Mouse (Mus musculus) intestine, postnatal 0 days (tissue): ENCODE measurements around the gene Mfsd4a. TPM values are rescaled to one million over a fixed set of nuclear protein-coding genes. Genes with fewer than 3 reads are reported as not detected.
A peak's percentile ranks its signal among the peaks of the same experiment; 100 is the strongest.

ENCODE experiments used
- ATAC-seq: fragments of 200-750 bp; cut with Nextera tagmentation; 2 replicates; pipeline ENCODE4 v1.8.0; 2017; ENCODE audit warnings: mild to moderate bottlenecking, moderate TSS enrichment, moderate library complexity
- H3K27ac ChIP-seq: fragments of 300-500 bp; sonication (generic); 2 replicates; pipeline ENCODE4 v1.5.1; 2014; ENCODE audit warnings: mild to moderate bottlenecking, low read depth, low read length, moderate library complexity
- H3K27me3 ChIP-seq: fragments of 300-500 bp; sonication (generic); replicated peaks from 2 replicates; pipeline ENCODE4 v1.6.1; 2014; ENCODE audit warnings: low read length, mixed read lengths; ENCODE audit not compliant: control insufficient read depth, insufficient read depth
- H3K36me3 ChIP-seq: fragments of 300-500 bp; sonication (generic); 2 replicates; pipeline ENCODE4 v1.6.1; 2014; ENCODE audit warnings: mild to moderate bottlenecking, moderate library complexity; ENCODE audit not compliant: control insufficient read depth, insufficient read depth
- H3K4me1 ChIP-seq: fragments of 300-500 bp; sonication (generic); replicated peaks from 2 replicates; pipeline ENCODE4 v1.6.1; 2014; ENCODE audit warnings: antibody characterized with exemption, low read length, mixed read lengths; ENCODE audit not compliant: control insufficient read depth, insufficient read depth
- H3K4me2 ChIP-seq: fragments of 300-500 bp; sonication (generic); replicated peaks from 2 replicates; pipeline ENCODE4 v1.6.1; 2014; ENCODE audit warnings: low read depth, mild to moderate bottlenecking, moderate library complexity
- H3K4me3 ChIP-seq: fragments of 300-500 bp; sonication (generic); 2 replicates; pipeline ENCODE4 v1.5.1; 2014; ENCODE audit warnings: low read depth, low read length
- H3K9ac ChIP-seq: fragments of 300-500 bp; sonication (generic); 2 replicates; pipeline ENCODE4 v1.6.1; 2014; ENCODE audit warnings: mild to moderate bottlenecking, low read depth, low read length
- H3K9me3 ChIP-seq: fragments of 300-500 bp; sonication (generic); 2 replicates; pipeline ENCODE4 v1.6.1; 2016; ENCODE audit warnings: mixed run types; ENCODE audit not compliant: control insufficient read depth
- CTCF ChIP-seq: sonication (generic); IDR thresholded peaks from 2 replicates; pipeline ENCODE4 v1.5.1; 2016; ENCODE audit warnings: low read depth, mild to moderate bottlenecking, control low read depth, antibody characterized with exemption, moderate library complexity
- WGBS: fragments of 180-500 bp; shearing (Covaris S2); extraction: QIAGEN DNeasy Blood & Tissue Kit; methylation state at CpG from one replicate; pipeline ENCODE4 v1.1.7; 2014; 5-methylcytosine and 5-hydroxymethylcytosine counted together
- polyA plus RNA-seq: library from polyadenylated mRNA; unstranded; fragments of >200 nt; fragmentation: Nextera tagmentation; extraction: Ambion mirVana; gene quantifications from 2 replicates; pipeline ENCODE4 v1.2.1, GENCODE M21; 2015

Gene Mfsd4a
- polyA plus RNA-seq, 1 experiment from 2014 or later = 6.1 TPM

DNA sequence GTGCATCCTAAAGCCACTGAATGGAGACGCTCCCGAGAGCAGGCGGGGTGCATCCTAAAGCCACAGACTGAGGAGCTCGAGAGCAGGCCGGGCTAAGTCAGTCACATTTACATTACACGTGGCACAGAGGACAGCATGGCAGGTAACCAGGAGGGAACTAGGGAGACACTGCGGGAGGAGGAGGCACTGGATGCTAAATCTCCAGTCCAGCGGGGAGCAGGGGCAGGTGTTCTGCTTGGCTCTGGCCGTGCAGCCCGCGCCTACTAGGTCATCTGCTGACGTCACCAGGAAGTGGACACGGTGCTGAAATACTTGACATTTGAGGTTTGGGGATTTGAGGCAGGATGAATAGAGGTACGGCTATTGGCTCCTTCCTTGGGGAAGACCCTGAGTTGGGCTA is 36.5 kb upstream of the Mfsd4a start:
- Histone ChIP-seq H3K9ac (no peak overlapping the region), H3K4me1 (no peaks in the 10 kb centered on the region), H3K4me2 (no peak overlapping the region), H3K4me3 (no peak overlapping the region), H3K27me3 (no peaks in the 10 kb centered on the region), H3K36me3 (no peaks in the 10 kb centered on the region), H3K9me3 (no peaks in the 10 kb centered on the region), H3K27ac (no peak overlapping the region)
- TF ChIP-seq CTCF = no peak
- ATAC-seq = no peak
- 67% methylated on average over 14 of the region's 14 CpGs for WGBS

GRCm38 (mm10) chr1:132101953-132102697 is 34.3 kb upstream of the Mfsd4a start:
- ATAC-seq = no peak
- no peak for TF ChIP-seq CTCF
- Histone ChIP-seq H3K4me3 (no peak overlapping the region), H3K4me2 (no peak overlapping the region), H3K27me3 (no peaks in the 10 kb centered on the region), H3K27ac (no peak overlapping the region), H3K9me3 (no peaks in the 10 kb centered on the region), H3K4me1 (no peaks in the 10 kb centered on the region), H3K9ac (no peak overlapping the region), H3K36me3 (no peaks in the 10 kb centered on the region)
- 65% methylated on average over 6 of the region's 6 CpGs for WGBS

GRCm38 (mm10) chr1:132099775-132100174 is 31.9 kb upstream of the Mfsd4a start:
- Histone ChIP-seq H3K36me3 (no peaks in the 10 kb centered on the region), H3K27ac (no peak overlapping the region), H3K4me3 (no peak overlapping the region), H3K27me3 (no peaks in the 10 kb centered on the region), H3K4me2 (no peak overlapping the region), H3K9me3 (no peaks in the 10 kb centered on the region), H3K4me1 (no peaks in the 10 kb centered on the region), H3K9ac (no peak overlapping the region)
- 75% methylated on average over 4 of the region's 4 CpGs for WGBS
- no peak for TF ChIP-seq CTCF
- ATAC-seq = no peak

DNA sequence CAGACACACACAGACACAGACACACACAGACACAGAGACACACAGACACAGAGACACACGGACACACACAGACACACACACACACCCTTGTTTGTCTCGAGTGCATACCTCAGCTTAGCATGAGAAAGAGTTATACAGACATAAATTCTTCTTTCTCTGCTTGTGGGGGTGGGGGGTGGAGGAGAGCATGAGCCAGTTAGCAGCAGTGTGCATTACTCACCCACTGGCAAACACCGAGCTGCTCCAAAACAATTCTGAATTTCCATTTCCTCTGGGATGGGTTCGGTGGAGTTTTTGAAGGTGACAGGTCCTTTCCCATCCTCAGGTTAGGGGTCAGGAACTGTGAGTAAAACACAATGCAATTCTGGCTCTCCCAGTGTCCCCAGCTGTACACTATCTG is 31.2 kb upstream of the Mfsd4a start:
- no peak overlapping the region for H3K4me2 ChIP-seq
- H3K9ac ChIP-seq = no peak overlapping the region
- H3K4me1 ChIP-seq = no peaks in the 10 kb centered on the region
- no peaks in the 10 kb centered on the region for H3K27me3 ChIP-seq
- no peak overlapping the region for H3K27ac ChIP-seq
- H3K9me3 ChIP-seq = no peaks in the 10 kb centered on the region
- no peak overlapping the region for H3K4me3 ChIP-seq
- no peak for ATAC-seq
- H3K36me3 ChIP-seq = no peaks in the 10 kb centered on the region
- WGBS = 60% methylated on average over 4 of the region's 4 CpGs
- TF ChIP-seq CTCF = no peak

GRCm38 (mm10) chr1:132098076-132098475 is 30.2 kb upstream of the Mfsd4a start:
- Histone ChIP-seq H3K27ac (no peak overlapping the region), H3K4me1 (no peaks in the 10 kb centered on the region), H3K36me3 (no peaks in the 10 kb centered on the region), H3K27me3 (no peaks in the 10 kb centered on the region), H3K9ac (no peak overlapping the region), H3K4me2 (no peak overlapping the region), H3K4me3 (no peak overlapping the region), H3K9me3 (no peaks in the 10 kb centered on the region)
- no peak for ATAC-seq
- 29% methylated on average over 1 of the region's 1 CpGs for WGBS
- no peak for TF ChIP-seq CTCF

DNA sequence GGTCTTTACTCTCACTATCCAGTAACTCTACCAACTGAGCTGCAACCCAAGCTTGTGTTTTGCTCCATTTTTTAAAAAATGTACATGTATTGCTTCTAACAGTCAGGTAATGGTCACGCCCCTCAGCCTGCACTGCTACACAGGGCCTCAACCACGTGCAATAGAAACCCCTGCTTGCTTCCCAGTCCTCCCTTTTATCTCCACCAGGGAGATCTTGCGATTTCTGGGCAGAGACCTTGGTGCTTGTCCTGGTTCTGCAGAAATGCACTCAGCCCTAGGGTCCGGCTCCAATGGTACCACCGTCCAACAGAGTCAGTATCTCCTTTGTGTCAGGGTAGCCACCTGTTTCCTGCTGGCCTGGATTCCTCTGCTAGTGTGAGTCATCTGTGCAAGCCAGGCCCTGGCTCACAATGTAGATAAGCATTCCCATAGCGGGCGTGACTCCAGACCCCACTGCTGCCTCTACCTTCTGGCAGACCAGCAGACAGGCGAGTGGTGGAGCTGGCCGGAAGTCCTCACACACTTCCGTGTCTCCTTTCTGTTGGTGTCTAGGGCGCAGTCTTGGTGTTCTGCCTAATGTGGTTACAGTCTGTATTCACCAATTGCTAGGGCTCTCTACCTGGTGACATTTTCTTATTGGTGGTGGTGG is 27.6 kb upstream of the Mfsd4a start:
- H3K4me1 ChIP-seq = no peaks in the 10 kb centered on the region
- no peaks in the 10 kb centered on the region for H3K36me3 ChIP-seq
- WGBS = 42% methylated on average over 11 of the region's 11 CpGs
- H3K9ac ChIP-seq = no peak overlapping the region
- no peaks in the 10 kb centered on the region for H3K27me3 ChIP-seq
- H3K4me3 ChIP-seq = no peak overlapping the region
- no peak for TF ChIP-seq CTCF
- ATAC-seq = peak; percentile 71
- H3K4me2 ChIP-seq = no peak overlapping the region
- no peaks in the 10 kb centered on the region for H3K9me3 ChIP-seq
- no peak overlapping the region; the same call in none of the 2 replicates for H3K27ac ChIP-seq
